Mouse (Mus musculus) layer of hippocampus, postnatal 14 days (tissue): ENCODE results near the gene Vash2. TPM values are rescaled to one million over a fixed set of nuclear protein-coding genes. Genes with fewer than 3 reads are reported as not detected.
A peak's percentile ranks its signal among the peaks of the same experiment; 100 is the strongest.
"Not testable (repeated sequence)": the region's sequence is repeated elsewhere in the genome, so short reads cannot be mapped to it uniquely, and the experiment has no call there.

Source experiments
- DNase-seq, 2 experiments: peaks; one replicate each; pipeline ENCODE4 v3.0.0; 2021 to 2022; ENCODE audit warnings: low spot score in 2 of 2, mixed read lengths in 1 of 2
- long read RNA-seq, 2 experiments: library from polyadenylated mRNA; stranded (forward); transcript quantifications; one replicate each; pipeline ENCODE4 v2.0.0; 2021
- total RNA-seq, 2 experiments: library from RNA; stranded (reverse); gene quantifications; 2 replicates each; pipeline ENCODE4 v1.2.3; 2021

Vash2 gene
- 1 to 10 TPM; 6.4 to 7.4 TPM for total RNA-seq
- long read RNA-seq, experiment 1, transcript Vash2-202 (8 exons, 3,897 nt): major isoform, 8 of 11 reads
- long read RNA-seq, experiment 1, partial matches to known transcripts: 1 of 11 reads
- long read RNA-seq, experiment 1, other reads (novel, unspliced or antisense): 2 of 11 reads
- long read RNA-seq, experiment 2, transcript Vash2-202 (8 exons, 3,897 nt): major isoform, 10 of 17 reads
- long read RNA-seq, experiment 2, partial matches to known transcripts: 1 of 17 reads
- long read RNA-seq, experiment 2, other reads (novel, unspliced or antisense): 6 of 17 reads

DNA sequence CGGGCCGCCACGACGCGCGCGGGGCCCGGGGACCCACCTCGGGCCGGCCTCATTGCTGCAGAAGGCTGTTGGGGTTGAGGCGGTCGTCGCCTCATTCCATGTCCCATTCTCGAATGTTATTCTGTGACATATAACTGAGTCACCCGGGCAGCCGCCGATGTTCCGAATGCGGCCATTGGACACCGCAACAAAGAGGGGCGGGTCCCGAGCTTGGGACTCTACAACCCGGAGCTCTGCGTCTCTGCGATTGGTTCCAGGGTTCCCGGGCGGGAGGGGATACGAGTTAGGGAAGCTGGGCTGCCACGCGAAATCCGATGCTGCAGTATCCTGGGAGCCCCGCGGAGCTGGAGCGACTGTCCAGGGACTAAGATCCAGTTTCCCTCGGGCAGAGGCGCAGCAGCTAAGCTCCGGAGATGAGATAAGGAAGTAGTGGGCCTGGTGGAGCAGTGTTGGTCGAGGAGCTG lies at the start of gene Vash2:
Vash2 (minus strand) TSS at position 197 of the 464 bp plus-strand sequence.
- DNase-seq: peak; percentile 70 to 85

DNA sequence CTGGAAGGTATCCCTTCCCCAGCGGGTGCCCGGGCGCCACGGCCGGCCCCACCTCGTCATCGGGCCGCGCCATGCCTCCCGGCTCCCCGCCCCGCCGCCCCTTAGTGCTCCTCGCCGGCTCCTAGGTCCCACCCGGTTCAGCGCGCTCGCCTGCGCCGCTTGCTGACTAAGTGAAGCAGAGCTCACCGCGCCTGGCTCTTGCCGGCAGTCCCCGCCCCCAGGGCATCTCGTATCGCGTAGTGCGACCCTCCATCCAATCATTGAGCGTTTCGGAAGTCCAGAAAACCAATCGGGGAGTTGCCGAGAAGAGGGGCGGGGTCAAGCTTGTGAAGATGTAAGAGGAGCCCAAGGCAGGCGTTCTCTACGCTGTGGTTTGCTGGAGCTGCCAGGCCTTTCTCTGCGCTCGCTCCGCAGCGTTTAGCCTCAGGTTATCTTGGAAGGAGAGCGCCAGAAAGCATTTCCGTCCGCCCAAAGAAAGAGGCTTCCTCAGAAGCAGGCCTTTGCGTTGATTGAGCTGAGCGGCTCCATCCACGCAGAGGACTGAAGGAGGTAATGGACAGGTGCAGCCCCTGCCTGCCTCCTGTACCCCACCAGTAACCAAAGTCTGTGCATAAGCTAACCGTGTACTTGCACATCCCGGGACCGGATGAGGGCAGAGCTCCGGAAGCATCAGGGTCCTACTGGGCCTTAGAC lies 47.1 kb upstream of the Vash2 start, which contains the start of gene Flvcr1:
Flvcr1 (minus strand) TSS at position 138 of the 693 bp plus-strand sequence.
- peak; percentile 95 to 99 for DNase-seq

DNA sequence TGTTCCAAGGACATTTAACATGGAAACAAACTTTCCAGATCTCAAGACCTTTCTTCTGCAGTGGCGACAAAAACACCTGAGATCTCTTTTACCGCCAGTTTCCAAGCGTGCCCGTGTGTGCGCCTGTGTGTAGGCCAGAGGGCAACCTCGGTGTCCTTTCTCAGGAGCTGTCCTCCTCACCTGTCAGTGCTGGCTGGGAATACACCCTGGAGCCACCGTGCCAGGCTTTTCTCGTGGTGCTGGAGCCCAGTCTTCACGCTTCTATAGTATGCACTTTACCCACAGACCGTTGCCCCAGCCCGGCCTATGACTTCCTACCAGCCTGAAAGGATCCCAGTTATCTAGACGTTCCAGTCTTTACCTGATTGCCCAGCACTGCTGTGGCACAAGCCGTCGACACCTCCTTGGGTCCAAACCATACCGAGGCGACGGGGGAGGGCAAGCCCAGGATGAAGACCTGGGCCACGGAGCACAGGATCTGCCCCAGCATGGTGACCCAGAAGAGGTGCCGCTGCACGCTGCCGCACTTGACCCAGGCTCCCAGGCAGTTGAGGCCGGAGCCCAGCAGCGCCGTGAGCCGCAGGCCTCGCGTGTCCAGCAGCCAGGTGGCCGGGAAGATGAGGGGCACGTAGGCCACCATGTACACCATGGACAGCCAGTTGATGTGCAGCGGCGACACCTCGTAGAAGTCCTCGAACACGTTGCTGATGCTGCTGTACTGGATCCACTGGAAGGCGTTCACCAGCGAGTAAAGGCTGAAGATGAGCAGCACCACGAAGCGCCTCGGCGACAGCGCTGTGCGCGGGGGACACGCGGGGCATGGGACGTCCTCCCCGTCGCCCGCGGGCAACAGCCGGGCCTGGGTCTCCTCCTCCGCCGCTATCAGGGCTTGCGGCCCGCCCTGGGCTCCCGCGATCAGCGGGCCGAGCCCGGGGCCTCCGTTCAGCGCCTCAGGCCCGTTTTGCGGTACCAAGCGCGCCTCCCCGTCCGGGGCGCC lies 46.2 kb upstream of the Vash2 start:
- DNase-seq: peak in 1 of 2 experiments; percentile 33

DNA sequence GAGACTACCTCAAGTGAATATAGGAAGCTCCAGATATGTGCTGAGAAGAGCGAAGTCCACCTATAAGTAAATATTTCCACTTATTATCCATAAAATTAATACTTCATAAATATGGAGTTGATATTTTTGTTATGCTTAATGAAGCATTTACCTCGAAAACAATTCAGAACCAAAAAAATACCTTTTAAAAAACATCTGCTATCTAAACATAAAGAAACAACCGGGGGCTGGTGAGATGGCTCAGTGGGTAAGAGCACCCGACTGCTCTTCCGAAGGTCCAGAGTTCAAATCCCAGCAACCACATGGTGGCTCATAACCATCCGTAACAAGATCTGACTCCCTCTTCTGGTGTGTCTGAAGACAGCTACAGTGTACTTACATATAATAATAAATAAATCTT lies 44.7 kb upstream of the Vash2 start:
- not testable (repeated sequence) for DNase-seq

DNA sequence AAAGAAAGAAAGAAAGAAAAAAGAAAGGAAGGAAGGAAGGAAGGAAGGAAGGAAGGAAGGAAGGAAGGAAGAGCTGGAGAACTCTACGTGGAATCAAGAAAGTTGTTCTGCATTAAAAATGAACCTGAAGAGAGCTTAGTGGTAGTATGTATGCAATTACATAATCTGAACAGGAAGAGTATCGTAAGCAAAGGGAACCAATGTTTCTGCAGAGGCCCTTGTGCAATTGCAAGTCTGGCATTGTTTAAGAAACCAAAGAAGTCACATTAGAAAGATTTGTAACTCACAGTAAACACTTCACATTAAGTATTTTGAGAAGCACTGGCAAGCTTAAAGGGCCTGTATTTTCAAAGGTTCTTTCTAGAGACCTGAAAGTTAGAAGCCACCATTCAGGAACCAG lies 44.0 kb upstream of the Vash2 start:
- DNase-seq: no peak

DNA sequence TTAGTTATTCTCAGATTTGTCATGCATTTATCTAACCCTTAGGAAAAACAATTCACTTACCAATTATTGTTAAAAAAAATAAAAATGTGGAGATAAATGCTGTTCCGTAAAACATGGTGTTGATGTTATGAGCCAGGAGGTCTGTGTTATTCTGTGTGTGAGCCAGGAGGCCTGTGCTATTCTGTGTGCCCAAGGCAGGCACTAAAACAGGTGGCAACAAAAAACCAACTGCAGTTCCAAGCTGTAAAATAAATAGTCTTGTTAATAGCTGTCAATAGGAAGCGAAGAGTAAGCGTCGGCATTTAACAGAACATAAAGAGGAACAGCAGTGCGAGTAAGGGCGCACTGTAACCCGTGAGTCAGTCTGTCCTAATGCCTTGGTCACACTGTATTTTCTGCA lies 41.9 kb upstream of the Vash2 start:
- peak; percentile 19 to 74 for DNase-seq

DNA sequence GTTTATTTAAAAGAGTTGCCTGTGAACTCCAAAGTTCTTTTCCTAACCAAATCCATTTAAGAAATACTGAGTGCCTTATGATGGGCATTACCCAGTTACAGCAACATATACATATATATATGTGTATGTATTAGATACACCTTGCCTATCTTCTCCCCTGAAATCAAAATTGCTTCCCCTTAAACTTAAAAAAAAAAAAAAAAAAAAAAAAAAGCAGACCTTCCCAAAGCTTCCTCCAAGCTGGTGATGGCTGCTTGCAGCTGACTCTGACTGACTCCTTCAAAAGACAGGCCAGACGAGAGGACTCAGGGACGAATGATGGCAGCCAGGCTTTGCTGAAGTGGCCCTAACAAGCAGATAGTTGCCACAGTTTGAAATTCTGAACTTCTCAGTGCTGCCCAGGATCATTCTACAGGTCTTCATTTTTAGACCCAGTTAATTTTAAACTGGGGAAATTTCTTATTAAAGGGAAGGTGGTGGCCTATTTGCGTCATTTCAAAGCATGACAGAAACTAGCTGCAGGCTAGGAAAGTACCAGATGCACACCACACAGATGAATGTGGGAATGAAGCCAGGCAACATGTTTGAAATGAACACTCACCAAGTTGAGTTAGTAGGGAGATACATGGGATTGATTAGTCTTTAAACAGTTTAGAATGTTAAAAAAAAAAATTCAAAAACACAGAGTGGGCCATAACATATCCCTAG lies 41.3 kb upstream of the Vash2 start:
- peak; percentile 17 to 65 for DNase-seq

DNA sequence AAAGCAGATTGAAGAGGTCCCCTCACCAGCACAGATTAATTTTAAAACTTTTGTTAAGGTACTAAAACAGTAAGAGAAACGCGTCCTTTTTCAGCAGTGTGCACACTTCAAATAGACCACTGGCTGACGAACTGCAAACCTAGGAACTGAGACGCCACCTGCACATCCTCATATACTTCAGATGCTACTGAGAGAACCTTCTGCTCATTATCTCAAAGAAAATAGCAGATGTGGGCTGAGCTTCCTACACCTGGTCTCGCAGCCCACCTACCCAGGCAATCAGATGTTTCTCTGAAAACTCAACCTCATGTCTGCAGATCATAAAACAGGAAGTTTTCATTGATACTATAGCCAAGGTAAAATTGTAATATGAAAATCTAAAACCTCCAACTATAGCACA lies 40.7 kb upstream of the Vash2 start:
- DNase-seq: no peak

DNA sequence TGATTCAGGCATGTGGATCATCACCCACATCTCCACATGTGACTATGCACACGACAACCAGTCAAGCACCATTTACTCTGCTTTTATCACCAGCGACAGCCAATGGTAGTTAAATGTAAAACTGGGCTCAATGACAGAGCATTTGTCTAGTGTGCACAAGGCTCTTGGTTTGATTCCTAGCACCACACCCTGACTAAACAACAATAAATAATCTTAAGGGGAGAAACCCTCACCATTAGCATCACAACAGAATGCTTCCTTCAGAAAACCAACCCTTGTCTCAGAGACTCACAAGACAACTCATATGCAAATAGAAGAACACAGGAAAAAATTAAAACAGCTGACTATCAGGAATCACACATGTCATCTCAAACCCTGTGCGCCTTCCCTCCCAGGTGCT lies 35.2 kb upstream of the Vash2 start:
- DNase-seq: no peak

DNA sequence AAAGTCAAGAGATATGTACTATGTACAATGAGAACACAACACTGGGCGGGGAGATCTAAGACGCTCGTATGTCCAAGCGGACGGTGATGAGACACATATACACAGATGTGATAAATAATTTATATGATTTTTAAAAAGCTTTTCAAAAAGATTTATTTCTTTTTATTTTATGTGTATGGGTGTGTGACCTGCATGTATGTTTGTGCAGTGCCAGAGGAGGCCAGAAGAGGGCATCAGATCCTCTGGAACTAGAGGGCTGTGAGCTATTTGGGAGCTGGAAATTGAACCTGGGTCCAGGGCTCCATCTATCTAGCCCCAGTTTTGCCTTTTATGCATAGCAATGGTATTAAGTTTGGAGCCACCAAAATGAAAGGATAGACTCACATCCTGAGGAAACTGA lies 29.6 kb upstream of the Vash2 start:
- DNase-seq: no peak

DNA sequence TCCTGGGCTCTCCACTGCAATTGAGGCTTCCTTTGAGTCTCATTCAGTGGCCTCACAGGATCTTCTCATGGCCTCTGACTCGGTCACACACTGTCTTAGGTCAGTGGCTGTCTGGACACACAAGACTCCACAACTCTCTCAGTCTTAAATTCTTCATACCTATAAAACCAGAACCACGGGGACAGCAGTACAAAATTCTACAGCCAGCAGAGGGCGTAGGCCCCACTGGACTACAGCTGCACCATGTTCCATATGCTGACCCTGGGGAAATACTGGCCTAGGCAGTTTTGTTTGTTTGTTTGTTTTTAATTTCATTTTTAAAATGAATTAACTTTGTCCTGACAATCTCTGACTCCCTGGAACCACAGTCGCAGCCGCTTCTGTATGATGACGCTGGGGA lies 23.1 kb upstream of the Vash2 start:
- DNase-seq: no peak

DNA sequence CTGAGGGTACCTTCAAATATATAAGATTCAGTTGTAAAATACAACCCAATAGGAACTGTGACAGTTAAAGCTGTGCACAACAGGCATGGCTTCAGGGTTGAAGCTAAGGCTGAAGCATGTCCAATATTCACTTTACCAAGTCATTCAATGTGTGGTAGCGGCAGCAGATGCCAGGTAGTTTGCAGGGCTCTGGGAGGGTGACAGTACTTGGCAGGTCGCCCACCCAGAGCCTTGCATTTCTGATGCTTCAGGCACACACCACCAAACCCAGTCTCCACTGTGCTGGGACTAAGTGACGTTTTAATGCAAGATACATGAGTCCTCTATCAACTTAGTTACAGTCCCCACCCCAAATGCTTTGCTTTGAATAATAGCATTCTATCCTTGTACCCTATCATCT lies 21.6 kb upstream of the Vash2 start:
- DNase-seq: no peak

DNA sequence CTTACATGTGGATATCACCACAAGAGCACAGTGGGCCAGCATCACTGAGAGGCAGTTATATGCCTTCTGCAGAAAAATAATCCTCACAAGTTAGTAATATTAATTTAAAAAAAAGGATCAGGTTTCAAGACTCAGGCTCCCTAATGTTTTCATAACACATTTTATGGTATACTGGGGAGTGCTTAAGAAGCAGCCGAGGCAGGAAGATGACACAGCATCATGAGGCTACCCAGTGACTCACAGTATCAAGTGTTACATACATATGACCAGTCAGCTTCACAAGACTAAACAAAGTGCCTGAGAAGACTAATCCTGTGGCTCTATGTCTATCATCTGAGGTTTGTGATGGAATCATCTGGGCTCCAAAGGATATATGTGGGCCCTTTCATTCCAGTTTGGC lies 18.9 kb upstream of the Vash2 start:
- DNase-seq: no peak

DNA sequence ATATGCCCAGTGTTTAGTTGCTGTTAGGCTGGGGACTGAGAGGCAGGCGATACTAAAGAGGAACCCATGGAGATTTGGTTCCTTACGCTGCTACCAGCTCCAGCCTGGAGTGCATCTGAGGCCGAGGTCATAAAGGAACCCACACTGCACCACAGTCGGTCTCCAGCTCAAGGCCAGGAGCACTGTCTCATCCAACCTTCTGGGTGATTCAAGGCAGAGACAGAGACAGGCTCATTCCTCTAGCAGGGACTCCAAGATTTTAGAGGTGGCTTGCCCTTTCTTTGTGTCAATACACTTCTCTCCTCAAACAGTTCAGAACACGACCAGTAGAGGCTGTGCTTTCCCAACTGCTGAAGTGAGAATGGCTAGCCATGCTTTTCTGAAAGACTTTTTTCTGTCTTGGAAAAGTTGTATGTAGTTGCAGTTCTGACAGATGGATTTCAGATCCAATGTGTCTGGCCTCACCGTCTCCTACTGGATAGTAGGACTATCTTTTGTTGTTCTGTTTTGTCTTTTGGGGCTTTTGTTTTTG lies 17.3 kb upstream of the Vash2 start:
- DNase-seq: no peak

DNA sequence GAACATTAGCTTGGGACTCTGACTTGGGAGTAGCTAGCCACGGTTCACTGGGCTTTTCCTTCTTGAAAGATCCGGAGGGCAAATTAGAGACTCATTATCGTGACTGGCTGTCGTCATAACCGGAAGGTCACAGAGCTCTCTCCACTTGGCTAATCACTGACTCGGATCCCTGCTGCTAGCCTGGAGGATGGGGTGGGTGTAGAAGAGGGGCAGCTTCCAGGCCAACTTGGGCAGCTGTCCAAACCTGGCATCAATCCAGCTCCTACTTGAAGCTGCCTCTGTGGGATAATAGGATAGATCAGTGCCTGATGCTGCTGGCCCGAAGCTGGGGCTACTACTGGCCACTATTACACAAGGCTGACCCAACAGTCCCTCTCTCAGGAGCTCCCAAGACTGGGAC lies 16.5 kb upstream of the Vash2 start:
- DNase-seq: peak; percentile 40 to 62

DNA sequence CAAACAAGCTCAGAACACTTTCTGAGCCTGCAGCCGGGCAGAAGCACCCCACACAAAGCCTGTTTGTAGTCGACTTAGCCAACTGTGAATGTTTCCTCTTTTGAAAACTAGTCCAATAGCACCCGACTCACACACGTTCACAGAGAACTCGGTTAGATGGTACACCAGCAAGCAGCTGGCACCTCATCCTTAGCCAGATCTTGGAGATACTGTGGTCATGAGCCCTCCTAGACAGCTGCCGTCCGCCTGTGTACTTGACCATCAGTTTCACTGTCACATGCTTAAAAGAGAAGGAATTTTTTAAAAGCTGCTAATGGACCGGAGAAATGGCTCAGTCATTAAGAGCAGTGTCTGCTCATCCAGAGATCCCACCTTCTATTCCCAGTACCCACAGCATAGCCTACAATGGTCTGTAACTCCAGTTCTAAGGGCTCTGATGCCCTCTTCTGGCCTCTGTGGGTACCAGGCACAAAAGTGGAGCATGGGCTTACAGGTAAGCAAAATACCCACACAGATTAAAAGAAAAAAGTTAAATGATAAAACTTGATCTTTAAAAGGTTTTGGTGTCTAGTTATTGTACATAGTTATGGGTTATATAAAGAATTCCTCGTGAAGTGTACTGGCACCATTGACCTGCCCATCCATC lies 10.5 kb upstream of the Vash2 start:
- DNase-seq: no peak

DNA sequence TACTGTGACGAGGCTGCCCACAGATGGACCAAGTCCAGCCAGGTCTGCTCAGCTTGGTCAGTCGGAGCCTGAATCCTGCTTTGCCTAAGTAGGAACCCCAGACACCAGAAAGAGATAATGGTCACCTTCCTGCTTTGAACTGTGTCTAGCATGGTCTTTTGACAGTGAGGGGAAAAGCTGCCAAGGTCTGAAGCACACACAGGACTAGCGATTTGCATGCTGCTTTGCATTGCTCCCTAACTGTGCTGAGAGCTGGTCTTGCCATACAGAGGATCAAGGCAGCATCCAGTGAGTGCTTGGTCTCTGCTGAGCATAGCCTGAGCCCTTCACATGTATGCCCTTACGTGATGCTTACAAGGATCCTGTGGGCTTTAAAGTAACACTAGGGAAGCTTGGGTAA lies 2.3 kb upstream of the Vash2 start:
- no peak for DNase-seq

DNA sequence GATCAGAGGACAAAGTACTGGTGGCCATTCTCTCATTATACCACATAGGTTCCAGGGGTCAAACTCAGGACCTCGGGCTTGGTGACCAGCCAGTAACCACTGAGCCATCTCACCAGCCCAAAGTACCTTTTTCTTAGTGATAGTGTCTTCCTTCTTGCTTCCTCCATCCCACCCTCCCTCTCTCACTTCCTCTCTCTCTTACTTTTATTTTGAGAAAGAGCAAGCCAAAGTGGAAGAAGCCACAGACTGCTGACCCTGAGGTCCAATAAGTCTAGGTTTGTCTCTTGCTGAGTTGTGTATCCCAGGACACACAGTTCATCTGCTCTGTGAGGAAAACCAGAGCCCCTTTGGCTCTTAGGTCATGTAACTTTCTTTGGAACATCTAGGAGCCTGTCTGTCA lies 1.4 kb upstream of the Vash2 start:
- DNase-seq: no peak

DNA sequence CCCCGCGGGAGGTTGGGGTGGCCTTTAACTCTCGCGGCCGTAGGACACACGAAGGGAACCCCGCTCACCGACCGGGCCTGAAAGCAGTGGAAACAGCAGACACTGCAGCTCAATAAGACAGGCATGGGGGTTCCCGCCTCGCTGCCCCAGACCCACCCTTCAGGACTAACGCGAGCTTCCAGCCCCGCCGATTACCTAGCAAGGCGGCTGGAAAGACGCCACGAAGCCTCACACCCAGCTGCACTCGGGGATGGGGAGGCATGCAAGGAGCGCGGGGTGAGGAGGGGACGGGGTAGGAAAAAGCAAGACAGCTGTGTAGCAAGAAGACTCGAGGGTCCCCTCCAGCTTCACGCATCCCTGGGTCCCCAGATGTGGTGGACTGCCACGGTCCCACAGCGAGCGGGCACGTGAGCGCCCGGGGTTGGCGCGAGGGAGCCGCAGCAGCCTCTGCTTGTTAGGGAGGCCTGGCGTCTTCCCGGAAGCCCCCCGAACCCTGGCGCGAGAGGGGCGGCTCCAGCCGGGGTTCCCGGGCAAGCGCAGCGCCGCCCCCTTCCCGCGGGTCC lies 504 bp downstream of the Vash2 start:
- DNase-seq: peak in 1 of 2 experiments; percentile 31

DNA sequence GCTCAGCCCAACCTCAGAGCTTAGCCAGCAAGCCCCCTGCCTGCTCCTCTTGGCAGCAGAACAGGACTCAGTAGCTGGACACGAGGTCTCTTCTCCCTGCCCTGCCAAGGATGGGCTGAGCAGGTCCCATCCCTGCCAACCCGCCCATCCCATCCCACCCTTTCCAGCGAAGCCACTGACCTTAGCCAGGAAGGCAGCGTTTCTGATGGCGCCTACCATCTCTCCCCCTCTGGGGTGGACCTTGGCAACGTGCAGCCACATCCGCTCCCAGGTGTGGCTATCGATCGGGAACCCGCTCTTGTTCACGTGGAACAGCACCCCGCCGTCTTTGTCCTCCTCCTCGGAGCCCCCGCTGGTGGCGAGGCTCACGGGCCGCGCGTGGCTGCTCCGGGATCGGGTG lies 1.1 kb downstream of the Vash2 start:
- DNase-seq: no peak
